Mouse (Mus musculus): ENCODE measurements around the gene Zfp740.

GRCm38 (mm10) chr15:102194439-102194838, 8.6 kb upstream of the Zfp740 start:
- TF ChIP-seq CTCF (IDR thresholded peaks at IDR 0.05; ENCODE audit: low read depth) (no peak), EP300 (IDR thresholded peaks at IDR 0.05; ENCODE audit: low read depth) (no peak)

All from liver, postnatal 0 days (tissue).